Mouse (Mus musculus) neural tube, embryonic 11.5 days (tissue): ENCODE measurements around the gene Metrnl. TPM values are rescaled to one million over a fixed set of nuclear protein-coding genes. Genes with fewer than 3 reads are reported as not detected.
A peak's percentile ranks its signal among the peaks of the same experiment; 100 is the strongest.

ENCODE experiments used
- ATAC-seq: fragments of 200-750 bp; cut with Nextera tagmentation; 2 replicates; pipeline ENCODE4 v1.8.0; 2017; ENCODE audit warnings: moderate number of reproducible peaks, mild to moderate bottlenecking, moderate TSS enrichment, moderate library complexity; ENCODE audit not compliant: insufficient read depth, low FRiP score, low TSS enrichment
- DNase-seq: peaks from one replicate; pipeline ENCODE4 v3.0.0-alpha.2; 2015; ENCODE audit warnings: low spot score
- H3K27ac ChIP-seq: fragments of 300-500 bp; sonication (generic); 2 replicates; pipeline ENCODE4 v1.5.1; 2014; ENCODE audit warnings: low read depth, mild to moderate bottlenecking, low read length
- H3K27me3 ChIP-seq: fragments of 300-500 bp; sonication (generic); 2 replicates; pipeline ENCODE4 v1.6.1; 2014; ENCODE audit warnings: mild to moderate bottlenecking, low read length, mixed read lengths; ENCODE audit not compliant: control insufficient read depth, insufficient read depth
- H3K36me3 ChIP-seq: fragments of 300-500 bp; sonication (generic); 2 replicates; pipeline ENCODE4 v1.6.1; 2014; ENCODE audit warnings: mild to moderate bottlenecking, low read length, moderate library complexity, mixed read lengths; ENCODE audit not compliant: control insufficient read depth, insufficient read depth
- H3K4me1 ChIP-seq: fragments of 300-500 bp; sonication (generic); 2 replicates; pipeline ENCODE4 v1.6.1; 2014; ENCODE audit warnings: low read length, mixed read lengths; ENCODE audit not compliant: control insufficient read depth, insufficient read depth
- H3K4me2 ChIP-seq: fragments of 300-500 bp; sonication (generic); 2 replicates; pipeline ENCODE4 v1.6.1; 2014; ENCODE audit warnings: low read depth, mild to moderate bottlenecking, moderate library complexity
- H3K4me3 ChIP-seq: fragments of 300-500 bp; sonication (generic); 2 replicates; pipeline ENCODE4 v1.5.1; 2014; ENCODE audit warnings: low read depth, low read length
- H3K9ac ChIP-seq: fragments of 300-500 bp; sonication (generic); 2 replicates; pipeline ENCODE4 v1.6.1; 2014; ENCODE audit warnings: mild to moderate bottlenecking, low read length
- H3K9me3 ChIP-seq: fragments of 300-500 bp; sonication (generic); 2 replicates; pipeline ENCODE4 v1.6.1; 2016; ENCODE audit warnings: low read length; ENCODE audit not compliant: control insufficient read depth
- WGBS: fragments of 180-500 bp; shearing (Covaris S2); extraction: QIAGEN DNeasy Blood & Tissue Kit; methylation state at CpG from one replicate; pipeline ENCODE4 v1.1.7; 2014; 5-methylcytosine and 5-hydroxymethylcytosine counted together
- polyA plus RNA-seq: library from polyadenylated mRNA; unstranded; fragments of >200 nt; fragmentation: Nextera tagmentation; extraction: Ambion mirVana; gene quantifications from 2 replicates; pipeline ENCODE4 v1.2.1, GENCODE M21; 2014

Metrnl gene
- polyA plus RNA-seq, 1 experiment from 2014 or later: 18.9 TPM

GRCm38 (mm10) chr11:121697271-121697670 is 4.1 kb upstream of the Metrnl start:
- Histone ChIP-seq H3K4me1 (no peaks in the 10 kb centered on the region), H3K4me2 (no peak overlapping the region), H3K9ac (no peak overlapping the region), H3K4me3 (no peak overlapping the region), H3K9me3 (no peaks in the 10 kb centered on the region), H3K27me3 (no peaks in the 10 kb centered on the region), H3K36me3 (no peaks in the 10 kb centered on the region), H3K27ac (no peak overlapping the region)
- no peak for DNase-seq
- no peak for ATAC-seq
- 86% methylated on average over 4 of the region's 4 CpGs for WGBS

DNA sequence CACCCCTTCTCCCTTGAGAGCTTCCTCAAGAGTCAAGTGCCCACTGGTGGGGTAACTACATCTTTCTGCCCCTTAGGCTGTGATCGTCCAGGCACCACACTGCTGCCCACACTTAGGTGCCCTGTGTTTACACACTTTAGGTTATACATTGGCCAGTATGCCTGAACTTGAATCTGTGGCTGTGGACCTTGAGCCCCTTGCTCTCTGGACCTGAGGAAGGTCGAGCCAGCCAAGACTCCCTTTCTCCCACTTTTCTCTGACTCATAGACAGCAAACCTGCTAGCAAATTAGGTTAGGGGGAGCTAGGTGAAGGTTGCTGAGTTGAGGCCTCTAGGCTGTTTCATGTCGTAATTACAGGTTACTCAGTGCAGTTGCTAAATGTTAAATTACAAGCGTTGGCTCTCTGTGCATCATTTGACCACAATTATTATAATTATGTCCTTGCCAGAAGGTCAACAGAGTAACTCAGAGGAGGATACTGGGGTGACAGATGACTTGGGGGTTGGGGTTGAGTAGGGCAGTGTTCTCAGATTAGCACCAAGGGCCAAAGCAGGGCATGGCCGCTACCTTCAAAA is 2.9 kb upstream of the Metrnl start:
- H3K27ac ChIP-seq: no peak overlapping the region
- no peak overlapping the region for H3K9ac ChIP-seq
- DNase-seq (no peak), ATAC-seq (no peak)
- H3K27me3 ChIP-seq: peaks cover 8% of the 10 kb centered on the region
- no peak overlapping the region for H3K4me3 ChIP-seq
- no peaks in the 10 kb centered on the region for H3K36me3 ChIP-seq
- no peaks in the 10 kb centered on the region for H3K9me3 ChIP-seq
- 81% methylated on average over 5 of the region's 5 CpGs for WGBS
- H3K4me1 ChIP-seq: no peaks in the 10 kb centered on the region
- H3K4me2 ChIP-seq: no peak overlapping the region

GRCm38 (mm10) chr11:121702111-121702894 is 959 bp downstream of the Metrnl start:
- under 1% methylated on average over 59 of the region's 69 CpGs for WGBS

DNA sequence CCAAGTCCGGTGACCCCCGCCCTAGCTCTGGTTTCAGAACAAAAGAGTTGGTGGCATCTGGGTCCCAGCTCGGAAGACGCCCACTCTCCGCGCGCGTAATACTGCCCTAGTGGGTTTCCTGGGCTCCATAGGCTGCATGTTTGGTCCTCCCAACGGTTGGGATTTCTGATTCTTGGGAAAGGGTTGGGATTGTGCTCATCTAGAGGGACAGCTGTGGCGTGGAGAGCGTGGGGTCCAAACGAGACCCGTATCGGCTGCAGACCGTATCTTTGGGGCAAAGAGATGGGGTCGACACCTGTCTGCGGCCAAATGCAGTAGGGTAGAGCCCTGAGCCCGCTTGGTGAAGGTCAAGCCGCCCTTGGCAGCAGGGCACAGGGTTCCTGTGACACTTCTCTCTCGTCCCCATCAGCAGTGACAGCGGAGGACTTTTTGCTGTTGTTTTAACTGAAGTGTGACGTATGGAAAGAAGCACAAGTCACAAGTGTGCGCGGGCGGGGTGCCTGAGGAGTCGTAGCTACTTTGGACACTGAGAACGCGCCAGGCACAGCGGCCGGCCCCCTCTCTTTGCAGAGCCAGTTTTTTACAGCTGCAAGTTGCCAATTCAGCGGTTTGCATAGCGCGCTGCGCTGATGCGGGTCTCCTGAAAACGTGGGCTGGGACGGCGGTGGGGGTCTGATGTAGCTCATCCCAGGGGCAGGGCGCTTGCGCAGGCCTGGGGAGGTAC is 1.7 kb downstream of the Metrnl start:
- Histone ChIP-seq H3K4me2 (peak overlapping the region; percentile 99), H3K36me3 (no peaks in the 10 kb centered on the region), H3K9ac (peak overlapping the region; percentile 43), H3K27ac (no peak overlapping the region), H3K4me3 (peak overlapping the region; percentile 61), H3K9me3 (no peaks in the 10 kb centered on the region), H3K27me3 (peaks cover 17% of the 10 kb centered on the region), H3K4me1 (no peaks in the 10 kb centered on the region)
- no peak for ATAC-seq
- DNase-seq: peak; percentile 38
- under 1% methylated on average over 40 of the region's 40 CpGs for WGBS

More at GRCm38 (mm10) chr11:121702111-121702894, 959 bp downstream of the Metrnl start:
- no peak overlapping the region for H3K27ac ChIP-seq
- DNase-seq (peak; percentile 81), ATAC-seq (peak; percentile 83)
- H3K4me3 ChIP-seq: peak overlapping the region; percentile 61
- H3K27me3 ChIP-seq: peaks cover 17% of the 10 kb centered on the region
- no peaks in the 10 kb centered on the region for H3K9me3 ChIP-seq
- peak overlapping the region; percentile 99 for H3K4me2 ChIP-seq
- H3K9ac ChIP-seq: peak overlapping the region; percentile 43
- no peaks in the 10 kb centered on the region for H3K36me3 ChIP-seq
- no peaks in the 10 kb centered on the region for H3K4me1 ChIP-seq

GRCm38 (mm10) chr11:121703619-121704215 is 2.4 kb downstream of the Metrnl start:
- H3K9ac ChIP-seq: peak overlapping the region; percentile 43; the same call in 1 of the 2 replicates
- no peaks in the 10 kb centered on the region for H3K9me3 ChIP-seq
- H3K4me1 ChIP-seq: no peaks in the 10 kb centered on the region
- H3K27me3 ChIP-seq: peaks cover 17% of the 10 kb centered on the region
- peak overlapping the region; percentile 61 for H3K4me3 ChIP-seq
- H3K36me3 ChIP-seq: no peaks in the 10 kb centered on the region
- H3K4me2 ChIP-seq: peak overlapping the region; percentile 99
- ATAC-seq (no peak), DNase-seq (no peak)
- no peak overlapping the region for H3K27ac ChIP-seq
- WGBS: 17% methylated on average over 16 of the region's 16 CpGs

- Histone ChIP-seq H3K4me3 (no peak overlapping the region), H3K36me3 (no peaks in the 10 kb centered on the region), H3K27ac (no peak overlapping the region), H3K9ac (no peak overlapping the region), H3K9me3 (no peaks in the 10 kb centered on the region), H3K4me2 (no peak overlapping the region), H3K27me3 (peaks cover 17% of the 10 kb centered on the region), H3K4me1 (no peaks in the 10 kb centered on the region)
- DNase-seq (no peak), ATAC-seq (no peak)
- WGBS: 43% methylated on average over 7 of the region's 7 CpGs
Observed at GRCm38 (mm10) chr11:121706521-121707005, 5.2 kb downstream of the Metrnl start.

DNA sequence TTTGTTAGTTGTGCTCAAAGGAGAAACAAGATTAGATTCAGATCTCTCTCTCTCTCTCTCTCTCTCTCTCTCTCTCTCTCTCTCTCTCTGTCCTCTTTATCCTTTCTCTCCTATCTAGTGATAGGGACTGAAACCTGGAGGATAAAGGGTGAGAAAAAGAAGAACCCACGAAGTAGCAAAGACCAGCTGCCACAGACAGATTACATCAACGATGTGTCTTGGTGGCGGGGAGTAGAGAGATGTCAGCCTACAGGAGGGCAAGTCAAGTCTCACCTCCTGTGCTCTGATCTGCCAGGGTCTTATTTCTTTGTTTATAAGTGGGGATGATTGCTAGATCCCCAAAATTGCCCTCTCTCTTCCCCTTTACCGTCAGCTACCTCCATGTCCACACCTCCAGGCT is 7.9 kb downstream of the Metrnl start:
- Histone ChIP-seq H3K9me3 (no peaks in the 10 kb centered on the region), H3K27me3 (peaks cover 3% of the 10 kb centered on the region), H3K27ac (no peak overlapping the region), H3K4me1 (no peaks in the 10 kb centered on the region), H3K4me3 (no peak overlapping the region), H3K4me2 (no peak overlapping the region), H3K9ac (no peak overlapping the region), H3K36me3 (no peaks in the 10 kb centered on the region)
- 84% methylated on average over 4 of the region's 4 CpGs for WGBS
- no peak for DNase-seq
- no peak for ATAC-seq

DNA sequence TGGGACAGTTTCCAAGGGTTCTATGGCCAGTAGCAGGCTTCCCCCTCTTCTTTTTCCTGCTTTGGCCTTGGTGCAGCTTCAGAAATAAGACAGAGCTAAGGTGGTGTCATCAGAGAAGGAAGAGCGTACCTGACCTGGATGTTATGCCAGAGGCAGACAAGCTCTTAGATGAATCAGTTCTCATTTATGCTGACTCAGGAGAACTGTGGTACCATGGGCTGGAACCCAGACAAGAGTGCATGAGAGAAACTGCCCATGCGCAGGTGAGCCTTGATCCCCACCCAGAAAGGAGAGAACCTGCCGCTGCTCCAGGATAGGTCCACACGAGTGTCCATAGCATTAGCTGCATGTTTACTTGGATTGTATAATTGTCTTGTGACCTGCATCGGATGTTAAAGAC is 8.9 kb downstream of the Metrnl start:
- DNase-seq (no peak), ATAC-seq (no peak)
- Histone ChIP-seq H3K4me1 (no peaks in the 10 kb centered on the region), H3K4me2 (no peak overlapping the region), H3K36me3 (no peaks in the 10 kb centered on the region), H3K4me3 (no peak overlapping the region), H3K27ac (no peak overlapping the region), H3K9me3 (no peaks in the 10 kb centered on the region), H3K27me3 (no peaks in the 10 kb centered on the region), H3K9ac (no peak overlapping the region)
- WGBS: 89% methylated on average over 5 of the region's 5 CpGs
